Mouse (Mus musculus): ENCODE data around the gene Nox4.

GRCm38 (mm10) chr7:87369131-87369530 lies 123.2 kb downstream of the Nox4 start:
- TF ChIP-seq CTCF (IDR thresholded peaks at IDR 0.05; ENCODE audit: extremely low read depth, insufficient read depth, low read length) (no peak), POLR2A (IDR thresholded peaks at IDR 0.05; ENCODE audit: extremely low read depth, insufficient read depth, low read length) (no peak)

Measured in cortical plate, adult 2 months (tissue).